Mouse (Mus musculus) embryonic facial prominence, embryonic 15.5 days (tissue): Measurements from ENCODE around the gene Gm37240. TPM values are rescaled to one million over a fixed set of nuclear protein-coding genes. Genes with fewer than 3 reads are reported as not detected.

Source experiments
- ATAC-seq: fragments of 200-750 bp; cut with Nextera tagmentation; 2 replicates; pipeline ENCODE4 v1.8.0; 2017; ENCODE audit warnings: low read depth, moderate TSS enrichment; ENCODE audit not compliant: insufficient number of reproducible peaks, low FRiP score, low TSS enrichment
- H3K27ac ChIP-seq: fragments of 300-500 bp; sonication (generic); replicated peaks from 2 replicates; pipeline ENCODE4 v1.5.1; 2015; ENCODE audit warnings: mild to moderate bottlenecking, inconsistent platforms
- H3K27me3 ChIP-seq: fragments of 300-500 bp; sonication (generic); 2 replicates; pipeline ENCODE4 v1.6.1; 2015; ENCODE audit warnings: inconsistent platforms
- H3K36me3 ChIP-seq: fragments of 300-500 bp; sonication (generic); 2 replicates; pipeline ENCODE4 v1.6.1; 2015; ENCODE audit warnings: mild to moderate bottlenecking, inconsistent platforms
- H3K4me1 ChIP-seq: fragments of 300-500 bp; sonication (generic); 2 replicates; pipeline ENCODE4 v1.6.1; 2015; ENCODE audit warnings: inconsistent platforms
- H3K4me2 ChIP-seq: fragments of 300-500 bp; sonication (generic); replicated peaks from 2 replicates; pipeline ENCODE4 v1.6.1; 2015; ENCODE audit warnings: mild to moderate bottlenecking, inconsistent platforms
- H3K4me3 ChIP-seq: fragments of 300-500 bp; sonication (generic); replicated peaks from 2 replicates; pipeline ENCODE4 v1.5.1; 2015; ENCODE audit warnings: mild to moderate bottlenecking, inconsistent platforms
- H3K9ac ChIP-seq: fragments of 300-500 bp; sonication (generic); 2 replicates; pipeline ENCODE4 v1.6.1; 2015; ENCODE audit warnings: inconsistent platforms
- H3K9me3 ChIP-seq: fragments of 300-500 bp; sonication (generic); replicated peaks from 2 replicates; pipeline ENCODE4 v1.6.1; 2016; ENCODE audit warnings: inconsistent platforms
- WGBS: fragments of 180-500 bp; shearing (Covaris S2); methylation state at CpG from one replicate; pipeline ENCODE4 v1.1.7; 2015; 5-methylcytosine and 5-hydroxymethylcytosine counted together
- polyA plus RNA-seq: library from polyadenylated mRNA; unstranded; fragments of >200 nt; fragmentation: Nextera tagmentation; extraction: Ambion mirVana; gene quantifications from 2 replicates; pipeline ENCODE4 v1.2.1, GENCODE M21; 2015

Gene Gm37240
- polyA plus RNA-seq, 1 experiment from 2014 or later = 12.8 TPM

DNA sequence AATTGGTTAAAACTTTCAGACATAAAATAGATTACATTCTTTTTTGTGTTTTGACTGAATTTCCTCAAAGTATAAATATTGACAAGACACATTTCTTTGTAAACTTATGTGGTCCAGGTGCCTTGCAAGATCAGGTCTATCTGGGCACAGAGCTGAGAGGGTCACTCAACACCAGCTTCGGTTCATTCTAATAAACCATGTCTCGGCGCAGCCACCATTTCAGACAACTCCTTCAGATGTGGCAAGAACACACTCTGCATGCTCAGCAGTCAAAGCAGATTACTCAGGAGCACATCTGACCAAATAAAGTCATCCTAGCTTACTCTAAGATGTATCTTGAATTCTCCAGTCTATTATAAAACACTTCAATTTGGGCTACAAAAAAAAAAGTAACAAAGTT lies 1371.2 kb downstream of the Gm37240 start:
- no peak overlapping the region for H3K9ac ChIP-seq
- ATAC-seq = no peak
- peaks cover 9% of the 10 kb centered on the region; the same call in 1 of the 2 replicates for H3K36me3 ChIP-seq
- no peaks in the 10 kb centered on the region for H3K27me3 ChIP-seq
- no peaks in the 10 kb centered on the region for H3K4me1 ChIP-seq
- no peak overlapping the region for H3K4me2 ChIP-seq
- H3K4me3 ChIP-seq = no peak overlapping the region
- H3K9me3 ChIP-seq = no peaks in the 10 kb centered on the region
- WGBS = 88% methylated on average over 3 of the region's 3 CpGs
- H3K27ac ChIP-seq = no peak overlapping the region

- Histone ChIP-seq H3K4me3 (no peak overlapping the region), H3K27me3 (no peaks in the 10 kb centered on the region), H3K27ac (no peak overlapping the region), H3K4me1 (no peaks in the 10 kb centered on the region), H3K4me2 (no peak overlapping the region), H3K36me3 (peaks cover 7% of the 10 kb centered on the region; the same call in 1 of the 2 replicates), H3K9me3 (no peaks in the 10 kb centered on the region), H3K9ac (no peak overlapping the region)
- 76% methylated on average over 6 of the region's 6 CpGs for WGBS
- no peak for ATAC-seq
Observed at GRCm38 (mm10) chr3:84512774-84513515, 1374.4 kb downstream of the Gm37240 start.

DNA sequence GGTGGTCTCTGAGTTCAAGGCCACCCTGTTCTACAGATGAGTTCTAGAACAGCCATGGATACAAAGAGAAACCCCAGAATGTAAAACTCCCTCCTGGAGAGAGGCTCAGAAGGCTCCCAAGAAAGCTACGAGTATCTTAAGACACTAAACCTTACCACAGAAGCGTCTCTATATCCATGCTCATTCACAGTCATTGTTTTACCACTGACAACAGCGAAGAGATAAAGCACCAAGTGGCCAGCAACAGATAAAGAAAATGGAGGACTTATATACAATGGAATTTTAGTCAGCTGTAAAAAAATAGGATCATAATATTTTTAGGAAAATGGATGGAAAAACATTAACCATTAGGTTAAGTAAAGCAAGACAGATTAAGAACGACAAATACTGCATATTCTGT lies 1382.1 kb downstream of the Gm37240 start:
- Histone ChIP-seq H3K9me3 (no peaks in the 10 kb centered on the region), H3K4me2 (no peak overlapping the region), H3K36me3 (peaks cover 3% of the 10 kb centered on the region; the same call in 1 of the 2 replicates), H3K9ac (no peak overlapping the region), H3K4me3 (no peak overlapping the region), H3K27me3 (no peaks in the 10 kb centered on the region), H3K27ac (no peak overlapping the region), H3K4me1 (peaks cover 9% of the 10 kb centered on the region)
- 91% methylated on average over 4 of the region's 4 CpGs for WGBS
- ATAC-seq = no peak

DNA sequence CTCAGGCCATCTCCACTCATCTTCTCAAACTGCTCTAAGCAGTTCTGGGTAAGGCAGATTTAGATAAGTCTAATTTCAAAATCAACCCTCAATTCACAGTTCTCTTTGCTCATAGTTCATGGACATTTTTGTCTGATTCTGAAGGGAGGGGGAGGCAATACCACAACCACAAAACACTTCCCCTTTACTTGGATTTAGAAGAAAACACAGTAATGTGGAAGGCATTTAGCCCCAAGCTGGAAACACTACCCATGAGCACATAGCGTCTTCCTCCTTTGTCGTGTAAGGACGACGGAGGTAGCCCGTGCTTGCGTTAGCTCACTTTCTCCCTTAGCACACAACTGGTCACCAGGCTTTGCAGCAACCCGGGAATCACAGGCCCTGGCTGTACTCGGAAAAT lies 1383.0 kb downstream of the Gm37240 start:
- WGBS = 65% methylated on average over 8 of the region's 8 CpGs
- H3K4me1 ChIP-seq = peaks cover 9% of the 10 kb centered on the region
- H3K27ac ChIP-seq = no peak overlapping the region
- H3K4me2 ChIP-seq = no peak overlapping the region
- peaks cover 3% of the 10 kb centered on the region; the same call in 1 of the 2 replicates for H3K36me3 ChIP-seq
- no peak overlapping the region for H3K4me3 ChIP-seq
- ATAC-seq = no peak
- no peak overlapping the region for H3K9ac ChIP-seq
- H3K27me3 ChIP-seq = no peaks in the 10 kb centered on the region
- no peaks in the 10 kb centered on the region for H3K9me3 ChIP-seq

- no peak overlapping the region for H3K4me2 ChIP-seq
- ATAC-seq = no peak
- H3K9ac ChIP-seq = no peak overlapping the region
- no peaks in the 10 kb centered on the region for H3K27me3 ChIP-seq
- H3K4me1 ChIP-seq = peaks cover 9% of the 10 kb centered on the region
- H3K4me3 ChIP-seq = no peak overlapping the region
- H3K36me3 ChIP-seq = no peaks in the 10 kb centered on the region
- no peak overlapping the region for H3K27ac ChIP-seq
- H3K9me3 ChIP-seq = no peaks in the 10 kb centered on the region
- 62% methylated on average over 2 of the region's 2 CpGs for WGBS
Observed at GRCm38 (mm10) chr3:84502101-84502500, 1385.2 kb downstream of the Gm37240 start.

DNA sequence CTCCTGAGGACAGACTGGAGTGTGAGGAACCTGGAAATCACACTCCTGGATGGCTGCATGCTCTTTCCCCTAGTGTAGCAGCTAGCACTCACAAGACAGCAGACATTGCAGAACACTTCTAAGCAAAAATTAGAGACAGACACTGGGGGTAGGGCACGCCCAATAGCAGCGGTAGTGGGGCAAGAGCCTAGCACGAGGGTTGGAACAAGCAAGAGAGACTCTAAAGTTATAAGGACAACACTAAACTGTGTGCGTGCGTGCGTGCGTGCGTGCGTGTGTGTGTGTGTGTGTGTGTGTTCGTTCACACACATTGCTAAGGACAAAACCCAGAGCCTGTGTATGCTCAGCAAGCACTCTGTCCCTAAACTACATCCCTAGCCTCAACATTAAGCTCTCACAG lies 1386.8 kb downstream of the Gm37240 start:
- Histone ChIP-seq H3K9me3 (no peaks in the 10 kb centered on the region), H3K4me1 (peaks cover 9% of the 10 kb centered on the region), H3K27ac (no peak overlapping the region), H3K36me3 (no peaks in the 10 kb centered on the region), H3K4me3 (no peak overlapping the region), H3K4me2 (no peak overlapping the region), H3K27me3 (no peaks in the 10 kb centered on the region), H3K9ac (no peak overlapping the region)
- no peak for ATAC-seq
- 65% methylated on average over 10 of the region's 10 CpGs for WGBS

DNA sequence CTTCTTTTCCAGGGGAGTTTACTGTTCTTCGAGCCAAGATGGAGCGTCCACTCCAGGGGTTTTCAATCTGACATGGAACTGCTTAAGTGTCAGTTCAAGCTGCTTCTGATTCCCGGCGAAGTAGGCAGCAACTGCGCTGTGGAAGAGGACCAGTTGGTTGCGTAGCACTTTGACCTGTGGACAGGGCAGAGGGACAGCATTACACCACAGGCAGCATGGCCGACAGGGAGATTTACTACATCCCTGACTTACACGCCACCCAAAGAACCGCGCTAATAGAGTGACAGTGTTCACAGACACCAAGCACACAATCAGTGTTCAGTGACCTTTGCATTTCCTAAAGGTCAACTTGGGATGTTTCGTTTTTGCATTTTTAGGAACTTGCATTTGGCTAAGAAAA lies 1389.6 kb downstream of the Gm37240 start:
- Histone ChIP-seq H3K4me3 (no peak overlapping the region), H3K9me3 (no peaks in the 10 kb centered on the region), H3K27me3 (no peaks in the 10 kb centered on the region), H3K36me3 (peaks cover 11% of the 10 kb centered on the region; the same call in 1 of the 2 replicates), H3K9ac (no peak overlapping the region), H3K4me2 (no peak overlapping the region), H3K27ac (no peak overlapping the region), H3K4me1 (peaks cover 9% of the 10 kb centered on the region)
- no peak for ATAC-seq
- 74% methylated on average over 11 of the region's 11 CpGs for WGBS

DNA sequence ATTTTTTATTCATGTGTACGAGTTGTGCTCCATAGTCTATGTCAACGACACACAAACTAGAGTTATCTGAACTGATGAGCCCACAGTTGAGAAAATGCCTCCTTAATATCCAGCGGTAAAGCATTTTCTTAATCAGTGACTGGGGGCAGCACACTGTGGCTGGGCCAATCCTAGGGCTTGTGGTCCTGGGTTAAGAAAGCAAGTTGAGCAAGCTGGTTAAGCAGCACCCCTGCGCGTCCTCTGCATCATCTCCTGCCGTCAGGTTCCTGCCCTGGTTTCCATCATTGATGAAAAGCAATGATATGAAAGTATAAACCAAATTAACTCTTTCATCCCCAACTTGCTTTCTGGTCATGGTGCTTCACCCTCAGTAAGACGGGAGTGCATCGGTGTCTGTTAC lies 1394.7 kb downstream of the Gm37240 start:
- Histone ChIP-seq H3K27me3 (no peaks in the 10 kb centered on the region), H3K4me3 (no peak overlapping the region), H3K4me2 (no peak overlapping the region), H3K4me1 (no peaks in the 10 kb centered on the region), H3K36me3 (peaks cover 12% of the 10 kb centered on the region; the same call in 1 of the 2 replicates), H3K9me3 (no peaks in the 10 kb centered on the region), H3K27ac (no peak overlapping the region), H3K9ac (no peak overlapping the region)
- no peak for ATAC-seq
- WGBS = 84% methylated on average over 8 of the region's 8 CpGs

DNA sequence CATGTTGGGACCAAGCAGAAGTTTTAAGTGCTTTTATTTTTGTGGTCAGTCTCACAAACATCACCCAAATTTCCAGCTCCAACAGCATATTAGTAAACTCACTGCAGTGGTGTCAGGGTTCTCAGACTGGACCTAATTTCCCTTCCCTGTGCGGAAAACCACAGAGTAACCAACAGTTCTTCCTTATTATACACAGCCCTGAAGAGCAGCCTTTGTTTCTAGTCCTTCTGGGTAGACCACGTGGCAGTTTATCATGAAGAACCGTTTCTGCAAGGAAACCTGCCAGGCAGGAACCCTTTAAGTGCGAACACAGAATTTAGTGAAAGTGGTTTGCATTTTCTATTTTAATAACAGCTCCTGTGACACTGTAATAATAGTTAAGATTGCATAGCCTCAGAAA lies 1395.2 kb downstream of the Gm37240 start:
- H3K9me3 ChIP-seq = no peaks in the 10 kb centered on the region
- no peak overlapping the region for H3K4me3 ChIP-seq
- WGBS = 70% methylated on average over 4 of the region's 4 CpGs
- no peak overlapping the region for H3K27ac ChIP-seq
- H3K36me3 ChIP-seq = peaks cover 12% of the 10 kb centered on the region; the same call in 1 of the 2 replicates
- H3K4me2 ChIP-seq = no peak overlapping the region
- ATAC-seq = no peak
- no peaks in the 10 kb centered on the region for H3K27me3 ChIP-seq
- no peak overlapping the region for H3K9ac ChIP-seq
- H3K4me1 ChIP-seq = no peaks in the 10 kb centered on the region

DNA sequence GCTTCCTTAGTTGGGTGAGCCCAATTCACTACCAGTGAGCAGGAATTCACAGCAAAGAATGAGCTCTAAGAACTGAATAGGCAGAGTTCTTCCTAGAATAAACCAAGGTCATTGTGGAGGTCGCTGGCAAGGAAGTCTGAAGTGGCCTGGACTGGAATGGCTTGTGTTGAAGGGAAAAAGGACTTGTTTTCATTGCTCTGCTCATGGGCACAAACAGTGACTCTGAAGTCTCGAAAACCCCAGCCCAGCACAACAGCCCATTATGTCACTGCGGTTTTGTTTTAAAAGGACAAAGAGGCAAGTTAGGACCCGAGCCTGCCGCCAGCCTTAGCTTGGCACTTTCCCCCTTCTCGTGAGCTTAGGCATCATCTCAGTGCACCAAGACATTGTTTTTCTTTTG lies 1398.6 kb downstream of the Gm37240 start:
- no peak overlapping the region for H3K9ac ChIP-seq
- no peak overlapping the region for H3K27ac ChIP-seq
- no peak overlapping the region for H3K4me3 ChIP-seq
- H3K9me3 ChIP-seq = no peaks in the 10 kb centered on the region
- ATAC-seq = no peak
- H3K27me3 ChIP-seq = no peaks in the 10 kb centered on the region
- 36% methylated on average over 6 of the region's 6 CpGs for WGBS
- H3K4me2 ChIP-seq = no peak overlapping the region
- H3K4me1 ChIP-seq = no peaks in the 10 kb centered on the region
- H3K36me3 ChIP-seq = peaks cover 9% of the 10 kb centered on the region; the same call in 1 of the 2 replicates

GRCm38 (mm10) chr3:84484891-84485290 lies 1402.4 kb downstream of the Gm37240 start:
- Histone ChIP-seq H3K36me3 (no peaks in the 10 kb centered on the region), H3K27me3 (no peaks in the 10 kb centered on the region; the same call in 1 of the 2 replicates), H3K27ac (no peak overlapping the region), H3K9ac (no peak overlapping the region), H3K4me2 (no peak overlapping the region), H3K9me3 (no peaks in the 10 kb centered on the region), H3K4me3 (no peak overlapping the region), H3K4me1 (peaks cover 14% of the 10 kb centered on the region)
- 69% methylated on average over 3 of the region's 3 CpGs for WGBS
- no peak for ATAC-seq

GRCm38 (mm10) chr3:84484333-84484732 lies 1403.0 kb downstream of the Gm37240 start:
- H3K27me3 ChIP-seq = peaks cover 4% of the 10 kb centered on the region; the same call in 1 of the 2 replicates
- peaks cover 20% of the 10 kb centered on the region for H3K4me1 ChIP-seq
- no peaks in the 10 kb centered on the region for H3K9me3 ChIP-seq
- no peak for ATAC-seq
- H3K4me2 ChIP-seq = no peak overlapping the region
- WGBS = 45% methylated on average over 4 of the region's 4 CpGs
- no peaks in the 10 kb centered on the region for H3K36me3 ChIP-seq
- H3K4me3 ChIP-seq = no peak overlapping the region
- H3K9ac ChIP-seq = no peak overlapping the region
- H3K27ac ChIP-seq = no peak overlapping the region
